Mouse (Mus musculus): Measurements from ENCODE around the gene Tmod2. TPM values are rescaled to one million over a fixed set of nuclear protein-coding genes. Genes with fewer than 3 reads are reported as not detected.
"Not testable (repeated sequence)": the region's sequence is repeated elsewhere in the genome, so short reads cannot be mapped to it uniquely, and the experiment has no call there.

Tmod2 gene
- total RNA-seq, 2 experiments from 2014 or later, result 0.02 TPM; not detected in 1

DNA sequence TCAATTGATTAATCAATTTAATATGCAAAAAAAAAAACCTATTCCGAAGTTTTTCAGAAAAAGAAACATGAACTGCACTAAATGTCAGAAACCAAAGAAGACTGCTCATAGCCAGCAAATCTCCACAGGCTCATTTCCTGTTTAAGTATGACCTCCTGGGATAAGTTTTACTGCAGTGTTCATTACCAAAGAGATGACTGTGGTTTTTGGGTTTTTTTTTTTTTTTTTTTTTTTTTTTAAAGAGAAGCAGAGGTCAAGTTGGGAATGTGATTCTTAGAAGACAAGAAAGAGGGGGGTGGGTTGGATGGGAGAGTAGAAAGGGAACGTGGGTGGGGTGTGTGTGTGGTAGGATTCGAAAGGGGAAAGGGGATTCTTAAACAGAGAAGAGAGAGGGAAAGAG is 52.8 kb downstream of the Tmod2 start:
- ATAC-seq (replicated peaks; ENCODE audit: poor library complexity), result 0 out of 2 replicates have a peak, but pooled peaks have one; percentile 0

DNA sequence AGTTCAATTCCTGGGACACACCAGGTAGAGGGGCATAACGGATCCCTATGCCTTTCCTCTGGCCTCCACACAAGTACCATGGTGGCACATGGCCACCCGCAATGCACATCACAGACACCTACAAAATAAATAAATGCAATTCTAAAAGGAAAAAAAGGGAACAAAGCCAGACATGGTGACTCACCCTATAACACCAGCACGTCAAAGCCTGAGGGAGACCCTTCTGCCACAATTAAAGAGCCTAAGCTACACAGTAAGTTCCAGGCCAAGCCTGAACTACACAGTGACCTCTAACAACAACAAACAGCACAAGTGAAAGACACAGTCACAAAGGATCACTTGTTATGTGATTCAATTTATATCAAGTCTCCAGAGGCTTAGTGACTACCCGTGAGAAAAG is 57.4 kb downstream of the Tmod2 start:
- ATAC-seq (replicated peaks; ENCODE audit: poor library complexity), result no peak

DNA sequence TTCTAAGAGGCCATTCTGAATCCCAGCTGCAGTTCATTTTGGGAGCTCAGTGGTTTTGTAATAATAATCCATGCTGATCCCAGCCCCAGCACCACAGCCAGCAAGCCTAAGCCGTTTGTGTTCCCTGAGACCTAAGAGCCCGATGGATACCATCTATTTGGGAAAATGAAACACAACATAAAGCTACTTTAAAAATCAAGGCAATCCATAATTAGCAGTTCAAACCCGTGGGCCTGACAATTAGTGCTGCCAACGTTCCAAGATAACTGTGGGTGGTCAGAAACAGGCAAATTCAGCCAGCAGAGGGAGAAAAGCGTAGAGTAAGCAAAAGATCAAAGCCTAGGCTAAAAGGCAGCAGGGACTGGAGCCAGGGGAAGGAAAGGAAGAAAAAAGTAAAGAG is 59.8 kb downstream of the Tmod2 start:
- ATAC-seq (replicated peaks; ENCODE audit: poor library complexity), result no peak

DNA sequence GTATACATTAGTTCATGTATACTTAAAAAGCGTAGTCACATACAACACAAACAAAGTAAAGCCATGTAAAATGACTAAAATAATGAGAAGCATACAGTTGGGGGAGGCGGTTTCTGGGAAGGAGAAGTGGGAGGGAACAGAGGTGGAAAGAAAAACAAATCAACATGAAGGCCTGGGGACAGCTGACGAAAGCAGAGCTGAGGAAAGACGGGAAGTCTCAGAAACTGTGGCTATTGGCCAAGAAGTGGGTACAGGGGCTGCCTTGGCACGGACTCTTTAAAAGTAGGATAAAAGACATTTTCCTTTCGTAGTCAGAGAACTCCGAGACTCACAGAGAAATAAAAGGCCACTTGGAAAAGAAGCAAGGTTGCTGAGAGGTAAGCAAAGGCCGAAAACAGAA is 62.1 kb downstream of the Tmod2 start:
- ATAC-seq (replicated peaks; ENCODE audit: poor library complexity), result peak; percentile 63

DNA sequence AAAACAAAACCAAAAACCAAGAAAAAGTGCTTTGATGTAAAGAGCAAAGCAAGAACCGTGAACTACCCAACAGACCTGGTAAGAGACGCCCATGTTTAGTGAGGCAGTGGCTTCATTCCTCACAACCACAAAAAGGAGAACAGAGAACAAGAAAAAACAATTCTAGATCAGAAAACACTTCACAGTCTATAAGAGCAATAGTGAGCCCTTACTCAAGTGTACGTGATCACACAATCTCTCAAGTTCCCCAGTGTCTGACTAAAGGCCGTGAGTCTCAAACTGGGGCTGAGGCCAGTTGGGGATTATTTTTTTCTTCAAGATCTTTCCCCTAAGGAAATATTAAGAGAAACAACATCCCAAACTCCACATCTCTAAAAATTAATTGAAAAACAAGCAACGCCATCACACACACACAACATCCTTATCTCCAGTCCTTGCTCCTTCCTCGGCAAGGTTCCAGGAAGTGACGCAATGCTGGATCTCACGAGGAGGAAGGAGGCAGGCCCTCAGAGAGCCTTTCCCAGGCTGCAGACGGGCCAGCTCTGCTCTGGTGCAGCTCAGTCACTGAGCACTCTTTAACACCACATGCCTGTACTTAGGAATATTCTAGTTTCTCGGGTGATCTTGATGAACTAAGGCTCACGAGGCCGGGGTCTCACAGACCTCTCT is 64.1 kb downstream of the Tmod2 start:
- ATAC-seq (replicated peaks; ENCODE audit: poor library complexity), result peak; percentile 87

DNA sequence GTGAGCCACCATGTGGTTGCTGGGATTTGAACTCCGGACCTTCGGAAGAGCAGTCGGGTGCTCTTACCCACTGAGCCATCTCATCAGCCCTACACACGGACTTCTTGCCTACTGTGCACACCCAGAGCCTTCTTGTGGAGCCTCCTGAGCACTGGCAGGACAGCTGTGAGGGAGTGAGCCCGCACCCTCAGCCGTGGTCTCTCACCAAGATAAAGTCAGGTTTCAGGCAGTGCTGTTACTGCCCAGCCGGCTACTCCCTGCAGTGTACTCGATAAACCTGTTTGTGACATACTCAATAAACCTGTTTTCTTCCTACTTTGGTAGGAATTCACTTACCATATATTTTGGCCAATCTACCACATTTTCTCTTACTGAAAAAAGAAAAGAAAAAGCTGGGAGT is 65.6 kb downstream of the Tmod2 start:
- ATAC-seq (replicated peaks; ENCODE audit: poor library complexity), result peak; percentile 18

DNA sequence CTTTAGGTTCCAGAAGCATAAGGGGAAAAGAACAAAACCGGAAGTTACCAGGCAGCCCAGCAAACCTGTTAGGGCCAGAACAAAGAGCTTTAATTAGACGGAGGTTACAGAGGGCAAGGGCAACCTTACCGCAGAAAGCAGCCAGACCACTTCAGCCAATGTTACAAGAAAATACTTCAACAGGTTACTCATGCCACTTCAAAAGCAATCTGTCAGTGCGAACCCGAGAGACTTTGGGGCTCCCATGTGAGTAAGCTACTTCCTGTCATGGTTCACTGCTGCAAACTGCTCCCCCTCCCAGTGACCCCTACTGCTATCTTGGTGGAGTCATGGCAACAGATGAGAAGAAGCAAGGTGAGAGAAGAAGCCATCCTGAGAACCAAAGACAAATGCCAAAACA is 69.6 kb downstream of the Tmod2 start:
- ATAC-seq (replicated peaks; ENCODE audit: poor library complexity), result peak; percentile 54

DNA sequence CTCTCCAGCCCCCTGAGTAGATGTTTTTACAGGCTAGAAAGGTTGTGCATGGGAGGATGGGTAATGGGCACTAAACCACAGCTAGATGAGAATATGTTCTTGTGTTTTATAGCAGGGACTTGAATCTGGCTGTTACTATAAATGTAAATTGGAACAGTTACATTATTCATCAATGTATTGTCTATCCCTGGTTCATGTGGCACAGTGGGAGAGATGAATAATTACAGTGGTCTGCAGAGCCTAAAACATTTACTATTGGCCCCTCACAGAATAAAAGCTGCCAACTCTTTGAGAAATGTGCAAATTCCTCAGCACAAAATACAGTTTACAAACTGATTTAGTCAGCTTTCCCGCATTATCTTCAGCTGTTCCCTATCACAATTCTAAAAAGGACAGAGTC is 74.7 kb downstream of the Tmod2 start:
- no peak for ATAC-seq (replicated peaks; ENCODE audit: poor library complexity)

DNA sequence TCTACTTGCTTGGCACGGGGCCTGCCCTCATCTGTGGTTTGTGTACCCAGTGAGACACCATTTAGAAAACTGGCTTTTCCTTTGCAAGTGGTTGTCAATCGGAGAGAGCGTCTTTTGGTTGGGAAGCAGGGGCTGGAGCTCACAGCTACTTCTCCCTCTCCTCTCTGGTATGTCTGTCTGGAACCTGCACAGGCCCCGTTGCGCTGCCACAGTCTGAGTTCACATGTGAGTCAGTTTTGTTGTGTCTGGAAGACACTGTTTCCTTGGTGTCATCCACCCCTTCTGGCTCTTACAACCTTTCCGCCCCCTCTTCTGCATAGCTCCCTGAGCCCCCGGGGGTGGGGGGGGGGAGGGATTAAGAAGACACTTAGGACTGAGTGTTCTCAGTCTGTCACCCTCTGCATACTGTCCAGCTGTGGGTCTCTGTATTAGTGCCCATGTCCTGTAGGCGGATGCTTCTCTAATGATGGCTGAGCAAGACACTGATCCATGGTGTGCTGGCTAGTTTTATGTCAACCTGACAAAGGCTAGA is 76.6 kb downstream of the Tmod2 start:
- no peak for ATAC-seq (replicated peaks; ENCODE audit: poor library complexity)

DNA sequence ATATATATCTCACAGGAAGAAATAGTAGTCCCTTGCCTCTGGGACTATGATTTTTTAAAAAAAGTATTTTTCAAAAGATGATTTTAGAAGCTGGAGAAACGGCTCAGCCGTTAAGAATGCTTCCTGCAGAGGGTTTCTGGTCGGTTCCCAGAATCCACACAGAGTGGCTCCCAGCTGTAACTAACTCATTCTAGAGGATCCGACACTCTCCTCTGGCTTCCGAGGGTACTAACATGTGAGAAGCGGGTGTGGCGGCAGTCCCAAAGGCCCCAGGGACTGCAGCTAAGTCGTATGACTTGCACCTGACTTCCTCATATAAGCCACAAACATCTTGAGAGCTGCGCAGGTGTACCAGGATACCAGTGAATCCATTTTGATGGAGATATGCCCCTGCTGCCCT is 78.1 kb downstream of the Tmod2 start:
- not testable (repeated sequence) for ATAC-seq (replicated peaks; ENCODE audit: poor library complexity)

DNA sequence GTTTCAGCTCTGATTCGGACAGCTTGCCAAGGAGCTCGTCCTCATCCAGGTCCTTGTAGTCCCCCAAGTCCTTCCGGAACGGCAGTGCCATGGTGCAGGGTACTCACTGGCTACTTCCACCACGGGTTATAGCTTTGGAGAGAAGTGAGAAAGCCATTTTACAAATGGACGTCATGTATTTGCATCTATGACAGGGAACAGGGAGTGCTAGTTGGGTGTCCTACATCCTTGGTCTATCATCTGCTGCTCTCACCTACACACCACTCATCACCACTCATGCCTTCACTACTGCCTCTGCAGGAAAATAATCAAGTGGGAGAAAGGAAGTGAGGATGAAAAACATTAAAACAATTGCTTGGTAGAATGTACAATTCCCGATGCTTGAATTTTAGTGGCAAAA is 78.7 kb downstream of the Tmod2 start:
- ATAC-seq (replicated peaks; ENCODE audit: poor library complexity), result no peak

DNA sequence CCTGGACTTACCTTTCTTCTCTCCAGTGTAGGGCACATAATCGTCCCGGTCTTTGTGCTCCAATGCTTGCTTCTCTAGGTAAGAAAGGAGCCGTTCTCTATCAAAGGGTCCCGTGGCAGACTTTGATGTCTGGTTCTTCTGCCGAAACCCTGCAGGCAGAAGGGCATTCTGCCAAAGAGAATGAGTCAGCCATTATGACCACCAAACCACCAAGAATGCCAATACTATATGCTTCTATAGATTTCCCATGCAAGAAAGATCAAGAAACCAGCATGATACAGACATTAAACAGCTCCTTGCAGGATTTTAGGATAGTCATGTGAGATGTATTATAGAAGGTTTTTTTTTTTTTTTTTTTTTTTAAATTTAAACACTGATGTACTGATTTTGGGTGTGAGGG is 81.8 kb downstream of the Tmod2 start:
- ATAC-seq (replicated peaks; ENCODE audit: poor library complexity), result peak; percentile 65

DNA sequence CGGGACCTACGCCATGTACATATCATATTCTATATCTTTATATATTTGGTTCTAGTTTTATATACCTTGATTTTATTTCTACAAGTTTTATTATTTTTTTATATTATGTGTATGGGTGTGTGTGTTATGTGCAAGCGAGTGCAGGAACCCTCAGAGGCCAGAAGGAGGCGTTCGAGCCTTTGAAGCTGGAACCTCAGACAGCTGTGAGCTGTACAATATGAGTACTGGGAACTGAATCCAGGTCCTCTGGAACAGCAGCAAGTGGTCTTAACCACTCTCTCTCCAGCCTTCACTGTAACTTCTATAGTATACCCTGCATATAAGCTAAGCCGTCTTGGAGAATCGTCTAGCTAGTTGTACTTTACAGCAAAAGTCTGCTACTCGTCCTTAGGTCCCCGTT is 83.0 kb downstream of the Tmod2 start:
- ATAC-seq (replicated peaks; ENCODE audit: poor library complexity), result no peak

DNA sequence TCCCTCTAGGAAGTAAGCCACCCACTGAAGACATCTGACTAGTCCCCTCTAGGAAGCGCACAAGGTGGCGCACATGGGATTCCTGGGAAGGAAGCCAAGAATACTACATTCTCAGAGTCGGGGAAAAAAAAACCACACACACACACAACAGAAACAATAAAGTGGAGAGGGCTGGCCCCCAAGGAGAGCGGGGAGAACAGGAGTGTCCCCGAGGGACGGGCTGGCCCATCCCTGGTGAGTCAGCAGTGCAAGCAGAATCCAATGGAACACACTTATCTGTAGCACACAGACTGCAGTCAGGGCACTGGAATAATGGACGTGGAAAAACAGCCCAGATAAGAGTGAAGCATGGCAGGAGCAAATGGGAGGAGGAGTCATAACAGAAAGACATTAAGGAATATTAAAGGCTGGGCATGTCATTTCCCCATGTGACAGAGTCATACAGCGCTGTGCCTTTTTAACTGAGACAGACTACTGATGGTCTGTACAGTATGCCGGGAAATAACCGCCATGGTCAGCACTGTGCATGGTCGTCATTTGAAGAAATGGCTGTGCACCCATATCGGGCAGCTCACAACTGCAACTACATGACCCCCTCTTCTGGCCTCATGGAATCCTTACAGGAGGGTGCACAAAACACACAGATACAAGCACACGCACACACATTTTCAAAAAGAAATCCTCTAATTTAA is 83.6 kb downstream of the Tmod2 start:
- peak; percentile 87 for ATAC-seq (replicated peaks; ENCODE audit: poor library complexity)

DNA sequence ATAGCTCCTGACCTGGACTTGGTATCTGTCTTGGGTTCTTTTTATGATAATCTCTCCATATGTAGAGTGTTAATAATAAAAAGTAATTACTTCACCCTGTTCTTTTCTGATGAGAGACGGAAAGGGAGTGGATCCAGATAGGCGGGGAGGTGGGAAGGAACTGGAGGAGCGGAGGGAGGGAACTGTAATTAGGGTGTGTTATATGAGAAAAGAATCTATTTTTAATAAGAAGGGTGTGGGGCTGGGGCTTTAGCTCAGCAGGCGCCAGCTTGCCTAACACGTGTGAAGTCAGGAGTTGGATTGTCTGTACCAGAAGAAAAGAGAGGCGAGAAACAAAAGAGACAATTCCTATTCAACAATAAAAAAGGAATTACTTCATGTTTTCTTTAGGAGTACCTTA is 87.5 kb downstream of the Tmod2 start:
- no peak for ATAC-seq (replicated peaks; ENCODE audit: poor library complexity)

DNA sequence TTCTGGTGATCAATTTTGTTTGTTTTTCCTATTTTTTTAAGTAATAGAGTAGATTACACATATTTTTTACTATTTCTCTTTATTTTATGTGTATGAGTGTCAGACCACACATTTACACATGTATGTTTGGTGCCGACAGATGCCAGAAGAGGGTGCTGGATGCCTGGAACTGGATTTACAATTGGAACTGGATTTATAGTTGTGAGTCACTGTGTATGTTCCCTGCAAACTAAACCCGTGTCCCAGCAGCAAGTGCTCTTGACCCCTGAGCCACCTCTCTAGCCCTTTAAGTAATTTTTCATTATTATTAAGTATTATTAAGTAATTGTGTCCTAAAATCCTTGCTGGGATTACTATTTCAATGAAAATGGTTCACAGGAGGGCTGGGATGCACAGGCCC is 88.9 kb downstream of the Tmod2 start:
- no peak for ATAC-seq (replicated peaks; ENCODE audit: poor library complexity)

DNA sequence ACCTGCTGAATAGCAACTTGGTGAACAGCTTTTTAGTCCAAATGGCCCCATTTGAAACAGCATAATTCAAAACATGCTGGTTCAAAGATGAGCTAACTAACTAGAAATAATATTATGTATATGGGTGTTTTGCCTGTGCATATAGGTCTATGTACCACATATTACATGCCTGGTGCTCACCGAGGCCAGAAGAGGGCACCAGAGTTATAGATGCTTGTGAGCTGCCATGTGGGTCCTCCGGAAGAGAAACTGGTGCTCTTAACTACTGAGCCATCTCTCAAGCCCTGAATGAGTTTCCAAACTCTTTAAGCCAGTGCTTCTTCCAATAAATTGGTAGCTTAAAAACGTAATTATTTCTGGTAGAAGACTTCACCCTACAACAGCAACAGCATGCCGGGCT is 89.3 kb downstream of the Tmod2 start:
- ATAC-seq (replicated peaks; ENCODE audit: poor library complexity), result peak; percentile 99

DNA sequence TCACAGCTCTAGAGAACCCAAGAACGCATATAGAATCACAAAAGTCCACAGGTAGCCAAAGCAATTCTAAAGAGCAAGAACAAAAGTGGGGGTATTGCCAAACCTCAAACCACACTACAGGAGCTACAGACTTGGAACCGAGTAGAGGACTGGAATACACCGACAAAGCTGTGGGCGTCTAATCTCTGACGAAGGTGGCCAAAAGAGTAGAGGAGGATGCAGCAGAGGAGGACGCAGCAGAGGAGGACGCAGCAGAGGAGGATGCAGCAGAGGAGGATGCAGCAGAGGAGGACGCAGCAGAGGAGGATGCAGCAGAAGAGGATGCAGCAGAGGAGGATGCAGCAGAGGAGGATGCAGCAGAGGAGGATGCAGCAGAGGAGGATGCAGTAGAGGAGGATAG is 90.2 kb downstream of the Tmod2 start:
- no peak for ATAC-seq (replicated peaks; ENCODE audit: poor library complexity)

DNA sequence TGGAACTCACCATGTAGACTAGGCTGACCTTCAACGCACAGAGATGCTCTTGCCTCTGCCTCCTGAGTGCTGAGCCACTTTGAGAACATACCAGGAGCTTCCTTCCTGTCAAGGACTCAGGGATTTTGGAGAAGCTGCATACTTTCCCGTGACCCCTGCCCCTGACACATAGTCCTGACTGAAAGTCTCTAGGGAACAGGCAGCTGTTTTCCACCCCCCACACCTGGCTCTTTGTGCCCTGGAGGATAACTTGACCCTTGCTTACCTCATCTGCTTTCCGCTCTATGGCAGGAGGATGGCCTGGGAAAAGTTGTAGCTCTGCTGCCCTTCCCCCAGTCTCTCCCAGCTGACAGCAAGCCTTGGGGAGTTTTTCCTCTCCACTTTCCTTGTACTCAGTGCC is 93.4 kb downstream of the Tmod2 start:
- no peak for ATAC-seq (replicated peaks; ENCODE audit: poor library complexity)
